Mouse (Mus musculus): ENCODE measurements around the gene Tst. TPM values are rescaled to one million over a fixed set of nuclear protein-coding genes. Genes with fewer than 3 reads are reported as not detected.
A peak's percentile ranks its signal among the peaks of the same experiment; 100 is the strongest.

Gene Tst
- 22.6 and 25.9 TPM in 2 replicates for polyA plus RNA-seq (2015; fragmentation: Nextera tagmentation; extraction: Ambion mirVana)

DNA sequence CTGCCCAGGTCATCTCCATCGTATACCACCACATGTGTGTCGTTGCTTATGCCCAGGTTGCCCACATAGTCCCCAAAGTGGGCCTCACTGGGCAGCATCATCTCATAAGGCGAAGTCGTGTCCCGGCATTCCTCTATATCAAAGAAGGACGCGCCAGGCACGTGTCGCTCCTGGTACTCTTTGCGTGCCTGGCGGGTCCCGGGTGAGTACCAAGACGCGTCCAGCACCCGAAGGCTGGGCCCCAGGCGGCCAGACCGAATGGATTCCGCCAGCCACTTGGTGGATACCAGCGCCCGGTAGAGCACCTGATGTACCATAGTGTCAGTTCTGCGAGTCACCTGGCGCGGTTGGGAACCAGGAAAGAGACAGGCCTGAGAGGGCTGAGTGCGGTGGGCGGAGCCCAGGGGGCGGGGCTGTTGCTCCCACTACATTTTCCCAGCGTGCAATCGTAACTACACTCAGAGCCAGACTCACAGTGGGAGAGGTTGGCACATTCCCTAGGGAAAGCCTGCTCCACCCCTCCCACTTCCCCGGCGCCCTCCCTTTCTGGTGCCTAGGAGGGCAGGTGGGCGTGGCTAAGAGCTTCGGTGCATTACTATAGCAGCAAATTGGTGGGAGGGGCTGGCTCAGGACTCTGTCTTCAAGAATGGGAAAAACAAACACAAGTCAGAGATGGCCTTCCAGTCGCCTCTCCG lies at the start of gene Tst:
Gene Tst, minus strand, starts transcription at position 391 of the 695 bp plus-strand sequence.
- Histone ChIP-seq H3K36me3 (peaks cover 1% of the 10 kb centered on the region; the same call in 1 of the 2 replicates), H3K4me1 (peaks cover 59% of the 10 kb centered on the region), H3K4me3 (peak within 1 kb of the TSS; percentile 63), H3K9me3 (no peaks in the 10 kb centered on the region), H3K4me2 (peak within 1 kb of the TSS; percentile 82), H3K27me3 (peaks cover 27% of the 10 kb centered on the region), H3K27ac (peak within 1 kb of the TSS; percentile 91), H3K9ac (peak within 1 kb of the TSS; percentile 80)
- ATAC-seq (ENCODE audit: insufficient number of reproducible peaks, insufficient read depth, low FRiP score, low TSS enrichment, low read depth): peak; percentile 76
- WGBS: 2% methylated on average over 34 of the region's 34 CpGs

DNA sequence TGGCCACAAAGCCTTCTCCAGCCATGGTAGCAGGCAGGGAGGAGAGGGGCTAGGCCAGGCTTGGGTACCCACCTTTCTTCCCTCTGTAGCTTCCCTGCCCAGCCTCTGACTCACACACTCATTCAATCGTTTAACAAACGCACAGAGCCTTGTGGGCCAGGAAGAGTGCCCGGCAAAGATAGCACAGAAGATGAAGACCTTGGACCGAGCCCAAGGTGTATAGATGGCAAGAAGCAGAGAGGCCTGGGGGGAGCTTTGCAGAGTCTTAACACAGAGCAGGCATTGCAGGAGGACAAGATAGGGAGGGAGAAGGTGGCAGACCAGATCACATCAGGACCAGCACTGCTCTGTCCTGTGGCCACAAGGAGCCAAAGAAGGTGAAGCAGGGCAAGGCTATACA lies 49.5 kb upstream of the Tst start:
- Histone ChIP-seq H3K4me1 (peaks cover 17% of the 10 kb centered on the region), H3K4me2 (no peak overlapping the region), H3K9me3 (no peaks in the 10 kb centered on the region), H3K27ac (no peak overlapping the region), H3K4me3 (no peak overlapping the region), H3K36me3 (no peaks in the 10 kb centered on the region), H3K9ac (0 out of 2 replicates have a peak overlapping the region, but pooled peaks have one; percentile 17), H3K27me3 (no peaks in the 10 kb centered on the region)
- no peak for ATAC-seq (ENCODE audit: insufficient number of reproducible peaks, insufficient read depth, low FRiP score, low TSS enrichment, low read depth)
- 77% methylated on average over 4 of the region's 4 CpGs for WGBS

DNA sequence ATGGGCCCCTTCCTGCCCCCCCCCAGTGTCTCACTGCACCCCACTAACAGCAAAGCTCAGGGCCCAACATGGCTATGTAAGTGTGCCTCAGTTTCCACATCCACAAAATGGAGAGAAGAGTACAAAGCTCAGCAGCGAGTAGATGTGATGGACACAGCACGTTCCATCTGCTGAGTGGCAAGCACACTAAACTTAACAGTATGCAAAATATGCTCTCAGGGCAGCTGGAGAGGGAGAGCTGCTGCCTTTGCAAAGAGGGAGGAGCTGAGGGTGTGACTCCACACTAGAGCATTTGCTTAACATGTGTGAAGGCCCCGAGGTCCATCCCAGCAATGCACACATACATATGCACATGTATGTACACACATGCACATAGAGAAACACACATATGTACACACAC lies 47.2 kb upstream of the Tst start:
- no peak overlapping the region for H3K27ac ChIP-seq
- H3K9ac ChIP-seq: no peak overlapping the region
- no peaks in the 10 kb centered on the region for H3K9me3 ChIP-seq
- no peaks in the 10 kb centered on the region for H3K27me3 ChIP-seq
- no peak for ATAC-seq (ENCODE audit: insufficient number of reproducible peaks, insufficient read depth, low FRiP score, low TSS enrichment, low read depth)
- H3K4me2 ChIP-seq: no peak overlapping the region
- WGBS: 76% methylated on average over 3 of the region's 3 CpGs
- H3K36me3 ChIP-seq: no peaks in the 10 kb centered on the region
- no peak overlapping the region for H3K4me3 ChIP-seq
- H3K4me1 ChIP-seq: peaks cover 17% of the 10 kb centered on the region

- Histone ChIP-seq H3K4me3 (no peak overlapping the region), H3K4me1 (peaks cover 14% of the 10 kb centered on the region), H3K4me2 (no peak overlapping the region), H3K9ac (peak overlapping the region; percentile 7; the same call in 1 of the 2 replicates), H3K27me3 (no peaks in the 10 kb centered on the region), H3K36me3 (no peaks in the 10 kb centered on the region), H3K9me3 (no peaks in the 10 kb centered on the region), H3K27ac (no peak overlapping the region)
- 63% methylated on average over 2 of the region's 2 CpGs for WGBS
- ATAC-seq (ENCODE audit: insufficient number of reproducible peaks, insufficient read depth, low FRiP score, low TSS enrichment, low read depth): no peak
Observed at GRCm38 (mm10) chr15:78451201-78451600, 45.5 kb upstream of the Tst start.

DNA sequence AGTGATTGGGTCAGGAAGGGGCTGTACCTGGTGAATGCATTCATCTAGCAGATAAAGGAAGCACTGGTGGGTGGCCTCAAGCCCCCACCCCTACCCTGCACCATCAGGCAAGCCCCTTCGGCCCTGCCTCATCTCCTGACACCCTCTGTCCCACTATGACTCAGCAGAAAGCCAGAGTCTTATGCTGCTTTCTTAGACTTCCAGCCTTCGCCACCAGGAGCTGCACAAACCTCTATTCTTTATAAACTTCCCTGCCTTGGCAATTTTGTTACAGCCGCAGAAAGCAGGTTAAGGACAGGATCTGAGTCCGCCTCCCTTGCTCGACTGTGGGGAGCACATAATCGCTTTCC lies 44.7 kb upstream of the Tst start:
- no peak overlapping the region; the same call in 1 of the 2 replicates for H3K27ac ChIP-seq
- no peaks in the 10 kb centered on the region for H3K36me3 ChIP-seq
- H3K4me2 ChIP-seq: no peak overlapping the region
- H3K9me3 ChIP-seq: no peaks in the 10 kb centered on the region
- no peak for ATAC-seq (ENCODE audit: insufficient number of reproducible peaks, insufficient read depth, low FRiP score, low TSS enrichment, low read depth)
- H3K4me1 ChIP-seq: peaks cover 6% of the 10 kb centered on the region
- no peak overlapping the region for H3K4me3 ChIP-seq
- 88% methylated on average over 6 of the region's 6 CpGs for WGBS
- no peaks in the 10 kb centered on the region for H3K27me3 ChIP-seq
- no peak overlapping the region for H3K9ac ChIP-seq

GRCm38 (mm10) chr15:78449694-78450418 lies 44.1 kb upstream of the Tst start:
- Histone ChIP-seq H3K9me3 (no peaks in the 10 kb centered on the region), H3K36me3 (no peaks in the 10 kb centered on the region), H3K4me1 (peaks cover 5% of the 10 kb centered on the region; the same call in 1 of the 2 replicates), H3K9ac (no peak overlapping the region), H3K4me3 (no peak overlapping the region), H3K27me3 (no peaks in the 10 kb centered on the region), H3K27ac (peak overlapping the region; percentile 34; the same call in 1 of the 2 replicates), H3K4me2 (no peak overlapping the region)
- ATAC-seq (ENCODE audit: insufficient number of reproducible peaks, insufficient read depth, low FRiP score, low TSS enrichment, low read depth): no peak
- 30% methylated on average over 7 of the region's 7 CpGs for WGBS

DNA sequence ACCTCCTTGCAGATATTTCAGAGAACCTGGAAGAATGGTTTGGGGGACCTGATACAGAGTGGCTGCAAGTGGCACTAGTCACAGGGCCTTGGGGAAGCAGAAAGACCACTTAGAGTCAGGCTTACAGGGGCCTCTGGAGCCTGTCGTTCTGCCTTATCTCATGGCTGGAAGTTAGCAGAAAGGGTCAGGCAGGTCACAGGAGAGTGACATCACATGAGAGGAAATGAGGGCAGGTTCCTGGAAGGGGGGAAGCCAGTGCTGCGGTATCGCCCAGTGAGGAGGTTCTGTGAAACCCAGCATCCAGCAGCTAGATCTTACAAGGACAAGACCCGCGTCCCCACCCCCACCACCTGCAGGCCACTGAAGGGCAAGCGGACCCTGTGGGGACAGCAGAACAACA lies 43.4 kb upstream of the Tst start:
- H3K36me3 ChIP-seq: no peaks in the 10 kb centered on the region
- 0 out of 2 replicates have a peak overlapping the region, but pooled peaks have one; percentile 16 for H3K9ac ChIP-seq
- peak overlapping the region; percentile 34; the same call in 1 of the 2 replicates for H3K27ac ChIP-seq
- H3K4me1 ChIP-seq: peaks cover 5% of the 10 kb centered on the region; the same call in 1 of the 2 replicates
- no peaks in the 10 kb centered on the region for H3K9me3 ChIP-seq
- ATAC-seq (ENCODE audit: insufficient number of reproducible peaks, insufficient read depth, low FRiP score, low TSS enrichment, low read depth): no peak
- H3K4me2 ChIP-seq: no peak overlapping the region
- 69% methylated on average over 6 of the region's 6 CpGs for WGBS
- H3K4me3 ChIP-seq: no peak overlapping the region
- H3K27me3 ChIP-seq: no peaks in the 10 kb centered on the region

DNA sequence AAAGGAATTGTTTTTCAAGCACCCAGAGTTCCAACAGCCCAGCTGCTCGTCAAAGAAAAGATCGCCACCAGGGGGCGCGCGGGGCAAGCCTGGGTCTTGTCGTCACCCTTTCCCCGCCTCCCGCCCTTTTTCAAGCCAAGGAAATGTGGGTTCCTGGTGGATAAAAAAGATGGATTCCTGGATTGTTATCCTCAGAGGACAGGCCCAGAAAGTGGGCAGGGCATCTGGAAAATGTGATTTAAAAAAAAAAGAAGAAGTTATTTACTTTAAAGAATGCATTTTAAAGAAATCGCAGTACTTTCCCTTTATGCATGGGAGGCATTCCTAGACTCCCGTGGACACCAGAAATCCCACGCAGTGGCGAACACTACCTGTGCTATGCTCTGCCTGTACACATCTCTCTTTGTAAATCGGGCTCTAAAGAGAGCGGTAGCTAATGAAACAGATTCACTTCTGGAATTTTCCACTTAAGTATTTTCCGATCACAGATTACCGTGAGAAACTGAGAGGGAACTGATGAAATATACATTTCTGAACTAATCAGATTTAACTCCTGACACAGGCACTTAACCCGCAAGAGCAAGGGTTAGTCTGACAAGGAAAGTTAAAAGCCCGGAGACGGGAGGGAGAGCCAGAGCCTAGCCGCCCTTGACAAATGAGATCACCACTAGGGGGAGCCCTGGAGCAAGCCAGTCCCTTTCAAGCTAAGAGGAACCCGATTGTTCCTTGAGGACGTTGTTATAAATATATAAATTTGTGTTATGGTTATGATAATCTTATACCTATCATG lies 42.2 kb upstream of the Tst start:
- Histone ChIP-seq H3K4me2 (peak overlapping the region; percentile 68), H3K27me3 (no peaks in the 10 kb centered on the region), H3K27ac (peak overlapping the region; percentile 92), H3K4me3 (peak overlapping the region; percentile 40), H3K9ac (peak overlapping the region; percentile 67), H3K9me3 (no peaks in the 10 kb centered on the region), H3K36me3 (no peaks in the 10 kb centered on the region), H3K4me1 (peaks cover 5% of the 10 kb centered on the region; the same call in 1 of the 2 replicates)
- WGBS: 1% methylated on average over 22 of the region's 22 CpGs
- no peak for ATAC-seq (ENCODE audit: insufficient number of reproducible peaks, insufficient read depth, low FRiP score, low TSS enrichment, low read depth)

DNA sequence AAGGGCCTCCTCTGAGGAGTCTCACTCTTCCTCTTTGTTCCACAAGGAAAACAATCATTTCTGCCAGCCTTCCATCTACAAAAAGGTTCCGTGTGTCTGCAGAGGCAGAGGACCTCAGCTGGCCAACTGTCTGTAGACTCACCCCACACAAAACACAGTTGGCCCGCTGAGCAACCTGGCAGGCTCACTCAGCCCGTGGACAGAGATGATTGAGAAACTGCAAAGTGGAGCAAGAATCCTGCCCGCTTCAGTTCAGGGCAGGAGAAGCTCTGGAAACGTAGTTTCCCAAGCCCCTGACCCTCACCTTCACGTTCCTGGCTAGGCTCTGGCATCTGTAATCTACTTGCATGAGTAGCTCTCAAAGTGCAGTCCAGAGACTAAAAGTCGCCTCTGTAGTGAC lies 41.4 kb upstream of the Tst start:
- 43% methylated on average over 7 of the region's 7 CpGs for WGBS
- Histone ChIP-seq H3K27me3 (no peaks in the 10 kb centered on the region), H3K4me1 (peaks cover 5% of the 10 kb centered on the region; the same call in 1 of the 2 replicates), H3K9ac (peak overlapping the region; percentile 16; the same call in 1 of the 2 replicates), H3K4me3 (no peak overlapping the region), H3K36me3 (peaks cover 5% of the 10 kb centered on the region; the same call in 1 of the 2 replicates), H3K27ac (no peak overlapping the region), H3K9me3 (no peaks in the 10 kb centered on the region), H3K4me2 (no peak overlapping the region)
- ATAC-seq (ENCODE audit: insufficient number of reproducible peaks, insufficient read depth, low FRiP score, low TSS enrichment, low read depth): no peak

DNA sequence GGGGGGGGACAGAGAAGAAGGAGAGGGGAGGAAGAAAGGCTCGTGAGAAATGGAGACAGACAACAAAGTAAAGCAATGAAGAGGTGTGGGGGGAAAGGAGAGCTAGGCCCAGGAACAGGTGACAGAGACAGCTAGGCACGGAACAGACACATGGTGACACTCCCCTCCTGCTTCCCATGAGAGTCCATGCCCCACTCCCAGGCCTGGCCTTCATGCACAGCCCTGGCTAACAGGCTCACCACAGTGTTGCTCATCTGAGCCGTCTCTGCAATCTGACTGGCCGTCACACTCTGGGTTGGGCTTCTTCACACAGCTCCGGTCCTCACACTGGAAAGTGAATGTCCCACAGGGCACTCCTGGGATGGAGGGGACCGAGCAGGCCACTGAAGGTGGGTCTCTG lies 38.1 kb upstream of the Tst start:
- Histone ChIP-seq H3K4me3 (no peak overlapping the region), H3K27ac (no peak overlapping the region), H3K36me3 (peaks cover 10% of the 10 kb centered on the region; the same call in 1 of the 2 replicates), H3K9ac (no peak overlapping the region), H3K4me2 (no peak overlapping the region), H3K4me1 (no peaks in the 10 kb centered on the region), H3K27me3 (no peaks in the 10 kb centered on the region), H3K9me3 (no peaks in the 10 kb centered on the region)
- no peak for ATAC-seq (ENCODE audit: insufficient number of reproducible peaks, insufficient read depth, low FRiP score, low TSS enrichment, low read depth)
- 53% methylated on average over 6 of the region's 6 CpGs for WGBS

- Histone ChIP-seq H3K4me3 (no peak overlapping the region), H3K4me1 (peaks cover 10% of the 10 kb centered on the region), H3K27me3 (no peaks in the 10 kb centered on the region), H3K36me3 (peaks cover 10% of the 10 kb centered on the region; the same call in 1 of the 2 replicates), H3K9ac (no peak overlapping the region), H3K9me3 (no peaks in the 10 kb centered on the region), H3K27ac (no peak overlapping the region), H3K4me2 (no peak overlapping the region)
- WGBS: 89% methylated on average over 19 of the region's 19 CpGs
- no peak for ATAC-seq (ENCODE audit: insufficient number of reproducible peaks, insufficient read depth, low FRiP score, low TSS enrichment, low read depth)
Observed at GRCm38 (mm10) chr15:78442231-78442630, 36.5 kb upstream of the Tst start.

Measured in embryonic facial prominence, embryonic 13.5 days (tissue).